Mouse (Mus musculus) stomach, postnatal 0 days (tissue): ENCODE data around the gene Kif6.

Experiments used
- CTCF ChIP-seq: IDR thresholded peaks from 2 replicates; pipeline ENCODE4 v1.5.1; 2016; ENCODE audit warnings: antibody characterized with exemption, low read depth, mild to moderate bottlenecking, moderate library complexity
- EP300 ChIP-seq: optimal IDR thresholded peaks from 2 replicates; pipeline ENCODE3; 2016; ENCODE audit warnings: antibody characterized with exemption

DNA sequence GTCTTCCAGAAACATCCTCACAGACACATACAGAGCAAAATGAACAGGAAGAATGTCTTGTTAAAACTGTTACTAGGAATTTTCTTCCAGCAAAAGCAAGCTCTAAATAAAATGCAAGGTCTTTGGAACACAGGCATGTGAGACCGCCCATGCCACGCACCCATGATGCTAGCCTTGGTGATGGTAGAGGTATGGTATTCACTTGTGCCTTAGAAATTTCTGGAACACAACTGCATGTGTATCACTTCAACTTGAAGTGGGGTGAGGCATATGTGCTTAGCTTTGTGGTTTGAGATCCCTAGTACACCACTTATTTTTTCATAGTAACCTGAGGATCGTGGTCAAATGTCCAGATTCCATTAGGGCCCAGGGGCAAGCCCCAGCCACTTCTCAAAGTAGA, 37.6 kb upstream of the Kif6 start:
- TF ChIP-seq EP300 (no peak), CTCF (no peak)
